Mouse (Mus musculus): ENCODE data around the gene Gm28051. TPM values are rescaled to one million over a fixed set of nuclear protein-coding genes. Genes with fewer than 3 reads are reported as not detected.

The Gm28051 gene
- polyA plus RNA-seq, 1 experiment from 2014 or later = not detected

DNA sequence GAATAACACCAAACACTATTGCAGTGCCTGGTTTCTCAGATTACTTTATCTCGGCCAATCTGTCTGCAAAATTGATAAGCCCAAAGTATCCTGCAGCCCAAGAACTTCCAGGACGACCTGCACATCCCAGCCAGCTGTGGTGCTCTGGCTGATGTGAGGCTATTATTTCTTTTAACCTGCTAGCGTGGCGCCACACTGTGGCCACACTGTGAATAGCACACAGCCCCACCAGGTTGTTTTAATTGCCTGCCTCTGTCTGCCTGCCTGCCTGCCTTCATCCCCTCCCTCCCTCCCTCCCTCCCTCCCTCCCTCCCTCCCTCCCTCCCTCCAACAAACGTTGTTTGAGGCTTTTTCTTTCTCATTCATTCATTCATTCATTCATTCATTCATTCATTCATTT lies 24.2 kb downstream of the Gm28051 start:
- peak; percentile 62 for DNase-seq (ENCODE audit: extremely low spot score, low spot score)
- Histone ChIP-seq H3K27me3 (ENCODE audit: poor library complexity, severe bottlenecking) (no peaks in the 10 kb centered on the region), H3K36me3 (replicated peaks) (no peaks in the 10 kb centered on the region), H3K27ac (no peak overlapping the region), H3K9me3 (no peaks in the 10 kb centered on the region), H3K4me1 (peaks cover 28% of the 10 kb centered on the region), H3K4me3 (no peak overlapping the region)
- WGBS = 16% methylated on average over 5 of the region's 5 CpGs

DNA sequence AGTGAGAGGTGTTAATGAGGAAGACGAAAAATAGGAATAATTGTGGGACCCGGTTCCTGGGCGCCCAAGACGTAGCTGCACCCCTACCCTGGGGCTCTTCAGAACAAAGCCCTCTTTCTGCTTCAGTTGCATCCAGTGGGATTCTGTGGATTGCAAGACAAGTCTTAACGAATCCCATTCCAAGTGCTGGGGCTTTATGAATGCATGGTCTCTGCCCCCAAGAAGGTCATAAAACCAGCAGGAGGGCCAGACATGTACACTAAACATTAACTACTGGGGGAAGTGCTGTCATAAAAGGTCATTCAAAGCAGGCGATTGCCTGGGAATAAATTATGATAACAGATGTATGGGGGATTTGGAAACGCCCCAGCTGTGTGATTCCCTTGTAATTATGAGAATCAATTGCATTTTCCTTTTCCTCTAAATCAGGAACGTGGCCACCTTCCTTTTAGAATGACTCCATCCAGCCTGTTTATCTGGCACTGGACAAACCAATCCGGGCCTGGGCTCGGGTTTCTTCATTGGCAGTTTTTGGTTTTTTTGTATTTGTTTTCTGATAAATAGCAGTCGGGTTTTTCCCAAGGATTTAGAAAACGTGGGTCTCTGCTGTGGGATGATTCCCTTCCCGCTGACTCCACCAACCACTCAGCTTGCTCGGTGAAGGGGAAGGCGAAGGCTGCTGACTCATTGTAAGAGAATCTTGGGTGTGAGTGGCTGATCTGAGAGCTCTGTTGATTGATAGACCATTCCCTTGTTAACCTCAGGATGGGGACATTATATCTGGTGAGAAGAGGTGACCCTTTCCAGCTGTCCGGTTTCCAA lies 26.6 kb downstream of the Gm28051 start:
- Histone ChIP-seq H3K36me3 (replicated peaks) (no peaks in the 10 kb centered on the region), H3K4me1 (peaks cover 28% of the 10 kb centered on the region), H3K27me3 (ENCODE audit: poor library complexity, severe bottlenecking) (no peaks in the 10 kb centered on the region), H3K27ac (peak overlapping the region; percentile 93), H3K9me3 (no peaks in the 10 kb centered on the region), H3K4me3 (peak overlapping the region; percentile 40)
- 39% methylated on average over 16 of the region's 16 CpGs for WGBS
- DNase-seq (ENCODE audit: extremely low spot score, low spot score) = peak; percentile 26

DNA sequence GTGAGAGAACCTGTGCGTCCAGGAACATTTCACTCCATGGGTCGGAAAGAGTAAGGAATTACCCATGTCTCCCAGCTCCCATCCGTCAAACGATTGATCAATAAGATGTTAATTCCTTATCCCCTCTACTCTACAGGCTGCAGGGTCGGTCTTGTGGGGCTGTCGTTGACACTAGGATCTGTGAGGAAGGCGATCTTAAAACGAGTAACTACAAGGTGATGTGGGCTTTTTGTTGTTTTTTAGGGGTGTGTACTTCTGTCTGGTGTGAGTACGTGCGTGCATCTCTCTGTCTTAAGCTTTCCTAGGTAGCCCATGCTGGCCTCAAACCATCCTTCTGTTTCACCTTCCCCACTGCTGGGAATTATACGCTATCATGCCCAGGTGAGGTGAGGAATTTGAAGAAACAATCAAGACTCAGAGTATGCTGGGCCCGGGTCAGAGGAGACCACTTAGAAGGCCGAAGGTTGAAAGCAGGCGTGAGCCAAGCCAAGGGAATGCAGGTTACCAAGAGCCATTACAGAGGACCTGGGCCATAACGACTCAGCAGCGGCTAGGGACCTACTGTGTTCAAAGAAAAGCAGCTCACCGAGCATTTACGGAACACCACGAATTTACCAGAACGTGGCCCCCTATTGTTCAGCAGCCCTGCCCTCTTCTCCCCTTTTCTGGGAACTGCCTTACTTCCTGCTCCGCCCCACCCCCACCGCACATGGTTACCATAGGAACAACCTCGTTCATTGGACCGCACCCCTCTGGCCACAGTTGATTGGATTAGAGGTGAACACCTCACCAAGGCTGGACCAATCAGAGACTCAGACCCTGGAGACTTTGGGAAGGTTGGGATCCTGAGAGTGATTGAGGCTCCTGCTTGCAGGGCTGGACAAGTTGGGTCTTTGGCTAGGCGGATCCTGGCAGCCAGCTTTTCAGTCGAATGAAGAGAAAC lies 27.4 kb downstream of the Gm28051 start:
- no peaks in the 10 kb centered on the region for H3K27me3 ChIP-seq (ENCODE audit: poor library complexity, severe bottlenecking)
- H3K9me3 ChIP-seq = no peaks in the 10 kb centered on the region
- H3K4me1 ChIP-seq = peaks cover 28% of the 10 kb centered on the region
- no peaks in the 10 kb centered on the region for H3K36me3 ChIP-seq (replicated peaks)
- DNase-seq (ENCODE audit: extremely low spot score, low spot score) = peak; percentile 92
- H3K4me3 ChIP-seq = peak overlapping the region; percentile 40
- 33% methylated on average over 26 of the region's 26 CpGs for WGBS
- peak overlapping the region; percentile 93 for H3K27ac ChIP-seq

- no peak for DNase-seq (ENCODE audit: extremely low spot score, low spot score)
- Histone ChIP-seq H3K4me3 (no peak overlapping the region), H3K4me1 (peaks cover 24% of the 10 kb centered on the region), H3K36me3 (replicated peaks) (no peaks in the 10 kb centered on the region), H3K27ac (0 out of 2 replicates have a peak overlapping the region, but pooled peaks have one; percentile 40), H3K27me3 (ENCODE audit: poor library complexity, severe bottlenecking) (no peaks in the 10 kb centered on the region), H3K9me3 (no peaks in the 10 kb centered on the region)
- 88% methylated on average over 7 of the region's 7 CpGs for WGBS
Measured at GRCm38 (mm10) chr12:102725761-102726175, 31.8 kb downstream of the Gm28051 start.

- WGBS = 94% methylated on average over 6 of the region's 6 CpGs
- Histone ChIP-seq H3K27me3 (ENCODE audit: poor library complexity, severe bottlenecking) (no peaks in the 10 kb centered on the region), H3K4me1 (peaks cover 18% of the 10 kb centered on the region), H3K4me3 (no peak overlapping the region), H3K36me3 (replicated peaks) (no peaks in the 10 kb centered on the region), H3K27ac (no peak overlapping the region), H3K9me3 (no peaks in the 10 kb centered on the region)
- DNase-seq (ENCODE audit: extremely low spot score, low spot score) = no peak
Measured at GRCm38 (mm10) chr12:102725146-102725545, 32.4 kb downstream of the Gm28051 start.

DNA sequence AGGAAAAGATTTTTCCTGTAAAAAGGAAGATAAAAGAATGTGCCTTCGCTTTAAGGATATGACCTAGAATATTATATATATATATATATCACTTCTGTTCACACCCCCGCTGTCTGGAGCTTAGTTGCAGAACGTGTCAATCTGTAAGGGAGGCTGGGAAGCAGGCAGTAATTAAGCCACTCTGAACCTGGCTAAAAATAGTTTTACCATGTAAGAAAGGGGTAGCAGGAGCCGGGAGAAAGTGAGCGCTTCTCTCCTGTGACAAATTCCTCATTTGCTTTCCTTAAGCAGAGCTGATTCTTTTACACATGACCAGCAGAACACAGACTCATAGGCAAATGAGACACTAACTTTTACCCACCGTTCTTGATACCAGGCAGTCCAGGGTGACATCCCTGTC lies 33.7 kb downstream of the Gm28051 start:
- DNase-seq (ENCODE audit: extremely low spot score, low spot score) = no peak
- Histone ChIP-seq H3K9me3 (no peaks in the 10 kb centered on the region), H3K36me3 (replicated peaks) (no peaks in the 10 kb centered on the region), H3K27me3 (ENCODE audit: poor library complexity, severe bottlenecking) (no peaks in the 10 kb centered on the region), H3K4me3 (no peak overlapping the region), H3K27ac (no peak overlapping the region), H3K4me1 (peaks cover 13% of the 10 kb centered on the region)
- WGBS = 86% methylated on average over 6 of the region's 6 CpGs

- H3K9me3 ChIP-seq = no peaks in the 10 kb centered on the region
- H3K4me3 ChIP-seq = no peak overlapping the region
- 82% methylated on average over 8 of the region's 8 CpGs for WGBS
- no peak overlapping the region for H3K27ac ChIP-seq
- DNase-seq (ENCODE audit: extremely low spot score, low spot score) = no peak
- no peaks in the 10 kb centered on the region for H3K27me3 ChIP-seq (ENCODE audit: poor library complexity, severe bottlenecking)
- no peaks in the 10 kb centered on the region for H3K36me3 ChIP-seq (replicated peaks)
- peaks cover 13% of the 10 kb centered on the region for H3K4me1 ChIP-seq
Measured at GRCm38 (mm10) chr12:102722966-102723365, 34.6 kb downstream of the Gm28051 start.

DNA sequence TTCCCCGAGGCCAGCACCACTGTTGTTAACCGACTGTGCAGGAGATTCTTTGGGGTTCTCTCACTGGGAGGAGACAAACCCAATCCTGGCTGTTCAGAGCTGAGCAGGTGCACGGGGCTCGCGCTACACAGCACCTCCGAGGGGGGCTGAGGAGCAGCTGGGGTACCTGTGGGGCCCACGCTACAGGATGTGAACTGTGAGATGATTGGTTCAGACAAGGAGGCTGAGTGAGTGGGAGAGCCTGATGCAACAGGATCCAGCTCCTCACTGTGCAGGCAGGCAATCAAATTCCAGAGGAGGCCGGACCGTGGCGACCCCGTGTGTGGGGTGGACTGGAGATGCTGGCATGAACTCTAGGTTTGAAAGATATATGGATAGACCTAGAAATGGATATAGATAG lies 35.1 kb downstream of the Gm28051 start:
- peaks cover 13% of the 10 kb centered on the region for H3K4me1 ChIP-seq
- no peak for DNase-seq (ENCODE audit: extremely low spot score, low spot score)
- H3K27me3 ChIP-seq (ENCODE audit: poor library complexity, severe bottlenecking) = no peaks in the 10 kb centered on the region
- peak overlapping the region; percentile 3; the same call in 1 of the 2 replicates for H3K27ac ChIP-seq
- no peak overlapping the region for H3K4me3 ChIP-seq
- H3K36me3 ChIP-seq (replicated peaks) = no peaks in the 10 kb centered on the region
- no peaks in the 10 kb centered on the region for H3K9me3 ChIP-seq
- 58% methylated on average over 11 of the region's 11 CpGs for WGBS

- Histone ChIP-seq H3K36me3 (replicated peaks) (no peaks in the 10 kb centered on the region), H3K27ac (no peak overlapping the region), H3K4me1 (peaks cover 13% of the 10 kb centered on the region), H3K4me3 (no peak overlapping the region), H3K27me3 (ENCODE audit: poor library complexity, severe bottlenecking) (no peaks in the 10 kb centered on the region), H3K9me3 (no peaks in the 10 kb centered on the region)
- peak; percentile 56 for DNase-seq (ENCODE audit: extremely low spot score, low spot score)
- WGBS = 32% methylated on average over 13 of the region's 13 CpGs
Measured at GRCm38 (mm10) chr12:102719552-102720315, 37.8 kb downstream of the Gm28051 start.

DNA sequence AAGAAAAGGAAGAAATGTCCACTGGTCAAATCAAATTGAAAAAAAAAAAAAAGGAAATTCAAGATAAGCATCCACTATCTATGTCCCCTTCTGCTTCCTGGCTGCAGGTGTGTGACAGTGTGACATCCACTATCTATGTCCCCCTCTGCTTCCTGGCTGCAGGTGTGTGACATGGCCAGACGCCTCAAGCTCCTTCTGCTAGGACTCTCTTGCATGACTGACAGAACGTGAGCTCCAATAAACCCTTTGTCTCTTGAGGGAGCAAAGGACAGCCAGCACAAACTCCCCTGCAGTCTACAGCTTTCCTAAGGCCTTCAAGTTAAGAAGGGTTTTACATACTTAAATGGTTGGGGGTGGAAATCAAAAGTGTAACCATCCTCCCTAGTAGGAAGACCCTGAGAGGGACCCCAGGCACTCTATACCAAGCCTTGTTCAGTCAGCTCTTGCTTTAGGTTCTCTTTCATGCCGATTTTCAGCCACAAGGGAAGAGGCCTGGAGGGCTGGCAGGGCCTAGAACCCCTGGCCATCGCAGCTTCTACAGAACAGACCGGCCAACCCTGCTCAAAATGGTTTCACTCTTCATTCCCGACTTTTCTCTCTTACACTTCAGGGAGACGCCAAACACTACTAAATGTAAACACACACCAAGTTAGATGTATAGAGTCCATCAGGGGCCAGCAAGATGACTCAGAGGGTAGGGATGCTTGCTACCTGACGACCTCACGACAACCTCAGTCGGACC lies 42.7 kb downstream of the Gm28051 start:
- Histone ChIP-seq H3K4me3 (no peak overlapping the region), H3K36me3 (replicated peaks) (no peaks in the 10 kb centered on the region), H3K4me1 (peaks cover 14% of the 10 kb centered on the region), H3K27me3 (ENCODE audit: poor library complexity, severe bottlenecking) (no peaks in the 10 kb centered on the region), H3K27ac (no peak overlapping the region), H3K9me3 (no peaks in the 10 kb centered on the region)
- WGBS = 84% methylated on average over 10 of the region's 10 CpGs
- no peak for DNase-seq (ENCODE audit: extremely low spot score, low spot score)

DNA sequence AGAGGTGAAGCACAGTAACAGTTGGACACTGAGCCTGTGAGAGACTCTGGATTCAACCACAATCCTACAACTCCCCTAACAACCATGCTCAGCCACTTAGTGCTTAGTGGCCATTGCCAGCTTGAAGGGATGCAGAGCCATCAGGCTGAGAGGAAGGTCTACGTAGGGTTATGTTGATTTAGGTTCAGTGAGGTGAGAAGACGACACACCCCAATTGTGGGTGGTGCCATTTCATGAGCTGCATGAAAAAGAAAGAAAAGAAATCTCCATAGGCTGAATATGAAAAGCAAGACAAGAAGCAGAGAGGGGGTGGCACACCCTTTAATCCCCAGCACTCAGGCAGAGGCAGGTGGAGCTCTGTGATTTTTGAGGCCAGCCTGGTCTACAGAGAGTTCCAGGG lies 43.4 kb downstream of the Gm28051 start:
- Histone ChIP-seq H3K9me3 (no peaks in the 10 kb centered on the region), H3K4me3 (no peak overlapping the region), H3K4me1 (peaks cover 10% of the 10 kb centered on the region), H3K27ac (no peak overlapping the region), H3K36me3 (replicated peaks) (no peaks in the 10 kb centered on the region), H3K27me3 (ENCODE audit: poor library complexity, severe bottlenecking) (no peaks in the 10 kb centered on the region)
- WGBS = 86% methylated on average over 2 of the region's 2 CpGs
- DNase-seq (ENCODE audit: extremely low spot score, low spot score) = no peak

Measured in forebrain, embryonic 10.5 days (tissue).